Mouse (Mus musculus) megakaryocyte, embryonic 14.5 days (primary cell): ENCODE results near the gene Pigb.

ENCODE experiments used
- FLI1 ChIP-seq: IDR thresholded peaks from 2 replicates; pipeline ENCODE4 v1.6.1; 2012; ENCODE audit warnings: low read length, inconsistent platforms, mixed read lengths
- GATA1 ChIP-seq: IDR thresholded peaks from 3 replicates; pipeline ENCODE4 v1.6.1; 2012; ENCODE audit warnings: mixed read lengths, low read length, inconsistent platforms, borderline replicate concordance

DNA sequence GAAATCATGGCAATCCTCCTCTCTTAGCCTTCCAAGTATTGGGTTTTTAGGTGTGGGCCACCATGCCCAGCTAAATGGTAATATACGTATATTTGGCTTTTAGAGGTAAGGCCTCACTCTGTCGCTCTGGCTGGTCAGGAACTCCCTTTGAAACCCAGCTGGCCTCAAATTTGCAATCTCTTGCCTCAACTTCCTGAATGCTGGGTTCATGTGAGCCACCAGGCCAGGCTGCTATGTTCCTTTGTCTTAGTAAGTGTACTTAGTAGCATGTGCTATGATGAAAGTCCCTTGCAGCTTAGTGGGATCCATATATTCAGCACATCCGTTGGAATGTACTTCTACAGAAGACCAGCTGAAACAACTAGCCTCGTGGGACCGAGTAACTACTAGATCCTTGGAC, 65.4 kb downstream of the Pigb start:
- TF ChIP-seq GATA1, result no peak
- TF ChIP-seq FLI1, result no peak
